Mouse (Mus musculus) induced T-regulatory cell, adult 2 months (primary cell): ENCODE results near the gene Astn1.

Experiments used
- DNase-seq: peaks from one replicate; pipeline ENCODE4 v3.0.0-alpha.2; 2012; ENCODE audit warnings: low read depth

Gene Astn1

DNA sequence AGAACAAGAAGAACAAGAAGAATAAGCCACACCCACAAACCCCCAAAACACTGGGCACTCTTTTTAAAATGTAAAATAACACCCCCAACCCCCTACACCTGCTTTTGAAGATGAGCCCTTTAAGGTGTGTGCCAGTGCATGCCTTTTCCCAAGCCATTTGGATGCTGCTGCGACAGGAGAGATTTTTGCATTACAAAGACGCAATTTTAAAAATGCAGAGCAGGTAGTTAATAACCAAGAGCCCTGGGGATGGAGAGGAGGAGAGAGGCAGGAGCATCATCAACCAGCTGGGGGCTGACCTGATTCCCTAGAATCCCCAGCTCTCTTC, at the start of gene Astn1:
Gene Astn1, plus strand, starts transcription at position 310 of the 328 bp plus-strand sequence.
- DNase-seq = no peak

DNA sequence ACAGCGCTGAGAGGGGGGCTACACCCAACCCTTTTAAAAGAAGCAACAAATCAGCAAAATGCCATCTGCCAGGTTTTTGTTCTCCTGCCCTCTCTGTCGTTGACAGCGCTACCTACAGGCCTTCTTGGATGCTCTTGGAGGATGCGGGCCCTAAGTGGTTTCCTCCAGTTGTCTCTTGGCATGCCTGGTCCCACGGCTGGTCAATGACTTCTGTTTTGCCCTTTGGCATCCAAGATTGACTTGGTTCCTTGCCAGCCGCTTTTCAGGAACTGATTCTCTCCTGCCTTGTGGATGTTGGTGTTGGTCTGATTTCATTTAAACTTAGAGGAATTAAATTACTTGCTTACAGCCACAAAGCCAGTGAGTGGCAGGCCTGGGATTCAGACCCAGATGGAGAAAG, 38.7 kb upstream of the Astn1 start:
- DNase-seq = no peak

DNA sequence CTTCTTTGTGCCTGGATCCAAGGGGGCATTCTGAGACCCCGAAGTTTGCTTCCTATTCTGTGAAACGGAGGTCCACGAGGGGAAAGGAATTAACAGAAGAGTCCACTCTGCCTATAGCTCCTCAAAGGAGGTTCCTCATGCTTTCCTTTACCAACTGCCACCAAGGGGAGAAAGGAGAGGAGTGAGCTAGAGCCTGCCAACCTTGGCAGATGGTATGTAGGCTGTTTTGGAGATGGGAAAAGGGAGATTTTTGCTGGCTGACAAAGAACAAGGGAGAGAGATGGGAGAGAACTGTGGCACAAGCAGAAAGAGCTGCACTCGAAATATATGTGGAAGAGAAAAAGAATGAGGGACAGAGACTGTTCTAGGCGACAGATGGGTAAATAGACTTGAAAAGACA, 33.9 kb upstream of the Astn1 start:
- no peak for DNase-seq

- no peak for DNase-seq
These were observed 33.2 kb upstream of the Astn1 start for GRCm38 (mm10) chr1:158328839-158329238.

- no peak for DNase-seq
These were observed 18.8 kb upstream of the Astn1 start for GRCm38 (mm10) chr1:158343243-158343714.

- no peak for DNase-seq
These were observed 8.3 kb upstream of the Astn1 start for GRCm38 (mm10) chr1:158353656-158354371.

DNA sequence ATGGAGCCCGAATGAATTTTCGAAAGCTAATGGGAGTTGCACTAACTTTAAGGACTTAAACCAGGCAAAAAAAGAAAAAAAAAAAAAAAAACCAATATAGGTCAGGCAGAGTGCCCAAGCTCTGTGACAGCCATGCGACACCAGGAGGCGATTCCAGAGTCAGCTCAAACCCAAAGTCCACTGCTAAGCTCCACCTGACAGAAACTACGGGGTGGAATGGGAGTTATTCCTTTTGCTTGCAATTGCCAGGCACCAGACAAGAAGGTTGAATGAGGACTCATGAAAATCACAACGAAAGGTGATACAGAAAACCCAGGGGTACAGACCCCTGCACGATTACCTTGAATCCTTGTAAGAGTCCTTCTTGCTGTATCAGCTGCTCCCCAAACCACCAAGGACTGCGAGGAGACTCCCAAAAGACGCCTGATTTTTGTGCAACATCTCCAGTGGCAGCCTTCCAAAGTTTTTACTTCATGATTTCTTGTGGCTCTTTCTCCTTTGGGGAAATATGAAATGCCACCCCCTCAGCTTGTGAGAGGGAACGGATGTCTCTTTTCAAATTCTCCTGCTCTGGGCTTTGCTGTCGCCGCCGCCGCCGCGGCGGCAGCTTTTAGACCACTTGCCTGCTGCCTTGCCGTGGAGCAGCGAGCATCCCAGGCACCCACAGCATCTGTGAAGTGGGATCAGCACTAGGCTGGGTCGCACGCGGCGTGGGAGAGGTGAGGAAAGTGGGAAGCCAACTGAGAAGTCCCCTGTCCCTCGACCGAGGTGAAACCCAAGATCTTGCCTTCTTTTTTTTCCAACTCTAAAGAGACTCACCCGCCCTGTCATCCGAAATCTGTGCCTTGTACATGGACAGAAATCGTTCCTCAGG, 6.7 kb upstream of the Astn1 start:
- no peak for DNase-seq

GRCm38 (mm10) chr1:158356051-158356461, 6.0 kb upstream of the Astn1 start, which contains the start of gene Brinp2:
TSS of gene Brinp2 (minus strand) at chr1:158356326.
- DNase-seq = peak; percentile 0

- DNase-seq = no peak
These were observed 424 bp downstream of the Astn1 start for GRCm38 (mm10) chr1:158362292-158363101.

DNA sequence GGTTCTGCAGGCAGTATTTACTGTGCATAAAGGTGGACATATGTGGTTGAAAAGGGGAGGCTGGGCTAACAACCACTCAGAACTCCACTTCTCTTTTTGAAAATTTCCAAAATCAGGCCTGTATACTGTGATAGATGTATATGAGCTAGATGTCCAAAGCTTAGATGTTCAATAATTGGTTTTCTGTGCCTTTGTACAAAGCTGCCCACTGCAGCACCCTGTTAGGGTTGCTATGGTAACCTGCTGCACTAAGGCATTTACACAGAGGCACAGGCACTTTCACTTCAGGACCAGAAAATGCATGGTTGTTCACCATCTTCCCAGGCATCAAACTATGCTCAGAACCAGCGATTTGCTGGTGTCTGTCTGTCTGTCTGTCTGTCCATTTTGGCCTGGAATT, 2.4 kb downstream of the Astn1 start:
- no peak for DNase-seq

- no peak for DNase-seq
These were observed 20.2 kb downstream of the Astn1 start for GRCm38 (mm10) chr1:158382277-158382676.

DNA sequence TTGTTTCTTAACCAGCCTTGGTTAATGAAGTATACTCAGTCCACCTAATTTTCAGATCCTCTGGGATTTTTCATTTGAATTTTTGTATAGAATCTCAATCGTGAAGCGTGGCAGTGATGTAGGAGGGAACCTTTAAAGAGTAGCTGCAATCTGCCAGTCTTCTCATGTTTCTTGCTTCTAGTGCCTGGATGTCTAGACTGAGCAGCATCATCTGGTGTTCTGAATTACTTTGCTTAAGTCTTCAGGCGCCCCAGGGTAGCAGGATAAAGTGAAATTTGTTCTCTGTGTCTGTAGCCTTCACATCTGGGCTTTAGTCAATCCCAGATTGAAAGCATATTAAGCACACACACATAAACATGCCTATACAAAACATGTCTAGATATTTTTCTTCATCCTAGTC, 21.1 kb downstream of the Astn1 start:
- DNase-seq = no peak

DNA sequence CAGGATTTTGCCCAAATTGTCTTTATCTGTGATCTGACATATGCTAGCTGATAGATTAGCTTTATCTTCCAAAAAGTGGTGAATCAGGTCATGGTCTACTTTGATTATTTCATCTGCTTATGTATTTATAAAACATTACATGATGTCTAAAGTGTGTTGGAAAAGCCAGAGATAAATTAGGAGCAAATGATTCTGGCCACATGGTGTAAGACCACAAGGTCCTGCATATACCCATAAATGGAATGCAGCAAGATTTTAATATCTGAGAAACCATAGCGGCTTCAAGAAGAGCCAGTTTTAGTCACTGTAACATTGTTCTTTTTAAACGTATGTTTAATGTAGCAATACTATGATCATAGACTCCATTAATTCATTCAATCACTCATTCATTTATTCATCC, 23.2 kb downstream of the Astn1 start:
- no peak for DNase-seq

GRCm38 (mm10) chr1:158386781-158387180, 24.7 kb downstream of the Astn1 start:
- no peak for DNase-seq

GRCm38 (mm10) chr1:158388995-158389394, 26.9 kb downstream of the Astn1 start:
- DNase-seq = no peak

- no peak for DNase-seq
These were observed 28.6 kb downstream of the Astn1 start for GRCm38 (mm10) chr1:158390693-158391092.

DNA sequence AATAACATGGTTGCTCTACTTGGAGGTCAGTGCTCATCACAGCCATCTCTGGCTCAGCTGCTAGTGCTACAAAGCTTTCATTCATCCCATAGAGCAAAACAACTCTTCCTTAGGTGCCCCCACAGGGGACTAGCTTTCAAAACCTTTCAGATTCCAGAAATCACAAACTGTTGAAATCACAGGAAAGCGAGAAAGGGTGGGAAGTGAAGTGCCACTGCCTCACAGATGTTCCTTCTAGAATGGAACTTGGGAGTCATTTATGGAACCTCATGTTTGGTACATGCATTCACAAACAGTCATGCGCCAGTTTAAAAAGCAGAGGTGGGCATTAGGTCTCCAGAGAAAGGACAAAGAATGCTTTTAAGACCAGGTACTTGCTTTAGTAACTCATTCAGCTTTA, 35.0 kb downstream of the Astn1 start:
- DNase-seq = no peak

DNA sequence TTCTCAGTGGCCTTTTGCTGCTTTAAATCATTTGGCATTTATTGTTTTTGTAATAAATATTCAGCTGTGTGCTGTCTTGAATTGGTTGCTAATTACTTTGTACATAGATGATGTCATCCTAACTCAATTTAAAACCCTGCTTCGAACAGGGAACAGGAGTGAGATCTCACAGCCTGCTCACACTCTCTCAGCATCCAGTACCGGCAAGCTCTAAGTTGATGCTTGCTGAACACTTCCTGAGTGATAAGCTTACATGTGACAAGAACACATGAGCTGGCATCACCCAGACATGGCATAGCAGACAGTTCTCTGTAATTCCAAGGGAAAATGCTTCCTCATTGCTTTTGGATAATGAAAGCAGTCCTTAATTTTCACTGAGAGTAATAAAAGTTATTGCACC, 38.8 kb downstream of the Astn1 start:
- no peak for DNase-seq

- no peak for DNase-seq
These were observed 44.1 kb downstream of the Astn1 start for GRCm38 (mm10) chr1:158405899-158406769.

- no peak for DNase-seq
These were observed 46.1 kb downstream of the Astn1 start for GRCm38 (mm10) chr1:158408124-158408523.

GRCm38 (mm10) chr1:158411146-158411545, 49.1 kb downstream of the Astn1 start:
- DNase-seq = no peak
